Mouse (Mus musculus) megakaryocyte, embryonic 14.5 days (primary cell): ENCODE measurements around the gene Gm20388. TPM values are rescaled to one million over a fixed set of nuclear protein-coding genes. Genes with fewer than 3 reads are reported as not detected.

ENCODE experiments used
- H3K27me3 ChIP-seq: replicated peaks from 2 replicates; pipeline ENCODE3; 2012; ENCODE audit warnings: inconsistent platforms
- H3K36me3 ChIP-seq: replicated peaks from 2 replicates; pipeline ENCODE3; 2012; ENCODE audit warnings: low read length, inconsistent platforms, mixed read lengths
- H3K4me1 ChIP-seq: 2 replicates; pipeline ENCODE4 v1.6.1; 2012; ENCODE audit warnings: inconsistent platforms
- H3K4me3 ChIP-seq: replicated peaks from 2 replicates; pipeline ENCODE3; 2012; ENCODE audit warnings: moderate library complexity, mild to moderate bottlenecking, inconsistent platforms
- H3K9me3 ChIP-seq: 2 replicates; pipeline ENCODE4 v1.6.1; 2012; ENCODE audit warnings: inconsistent platforms
- FLI1 ChIP-seq: IDR thresholded peaks from 2 replicates; pipeline ENCODE4 v1.6.1; 2012; ENCODE audit warnings: low read length, inconsistent platforms, mixed read lengths
- GATA1 ChIP-seq: IDR thresholded peaks from 3 replicates; pipeline ENCODE4 v1.6.1; 2012; ENCODE audit warnings: mixed read lengths, low read length, inconsistent platforms, borderline replicate concordance
- polyA plus RNA-seq: library from polyadenylated mRNA; stranded (reverse); fragments of >175 nt; gene quantifications from 2 replicates; pipeline ENCODE4 v1.2.3, GENCODE M21; 2012; ENCODE audit warnings: low replicate concordance; ENCODE audit not compliant: insufficient read depth

The Gm20388 gene
- polyA plus RNA-seq, 1 experiment, result 111 TPM

DNA sequence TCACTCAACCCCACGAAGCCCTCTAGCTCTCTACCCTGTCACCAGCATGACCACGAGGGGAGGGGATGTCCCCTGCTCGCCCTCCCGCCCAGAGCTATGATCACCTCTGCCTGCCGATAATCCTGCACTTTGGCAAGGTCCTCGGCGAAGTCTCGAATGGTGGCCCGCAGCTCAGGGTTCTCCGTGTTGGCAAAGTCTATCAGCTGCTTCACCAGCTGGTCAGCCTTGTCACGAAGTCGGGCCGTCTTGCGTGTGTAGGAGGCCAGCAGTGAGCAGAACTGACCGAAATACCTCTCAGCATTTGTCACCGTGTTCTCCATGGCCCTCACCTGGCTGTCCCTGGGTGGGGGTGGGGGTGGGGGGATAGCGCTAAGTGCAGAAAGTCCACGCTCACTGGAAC lies 264.0 kb downstream of the Gm20388 start:
- Histone ChIP-seq H3K9me3 (no peaks in the 10 kb centered on the region; the same call in 1 of the 2 replicates), H3K4me3 (no peak overlapping the region), H3K36me3 (no peaks in the 10 kb centered on the region), H3K27me3 (peaks cover 85% of the 10 kb centered on the region), H3K4me1 (peaks cover 33% of the 10 kb centered on the region)
- no peak for TF ChIP-seq FLI1
- TF ChIP-seq GATA1, result no peak

DNA sequence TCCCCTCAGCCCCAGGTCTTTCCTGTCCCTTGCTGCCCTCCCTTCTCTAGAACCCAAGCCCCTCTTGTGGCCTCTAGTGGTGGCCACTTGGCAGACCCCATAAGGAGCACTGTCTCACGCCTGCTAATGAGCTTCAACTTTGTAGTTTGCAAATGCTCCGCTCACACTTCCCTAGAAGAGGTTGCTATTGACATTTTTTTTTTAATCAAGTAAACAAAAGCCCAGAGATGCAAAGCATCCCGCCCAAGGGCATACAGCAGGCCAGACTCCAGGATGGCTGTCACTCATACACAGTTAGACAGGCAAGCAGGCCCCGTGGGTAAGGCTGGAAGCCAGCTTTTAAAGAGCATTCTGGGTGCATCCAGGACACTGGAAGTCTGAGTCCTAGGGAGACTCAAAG lies 266.0 kb downstream of the Gm20388 start:
- TF ChIP-seq GATA1 (no peak), FLI1 (no peak)
- H3K4me1 ChIP-seq, result peaks cover 33% of the 10 kb centered on the region
- peaks cover 79% of the 10 kb centered on the region for H3K27me3 ChIP-seq
- no peaks in the 10 kb centered on the region; the same call in 1 of the 2 replicates for H3K9me3 ChIP-seq
- H3K36me3 ChIP-seq, result no peaks in the 10 kb centered on the region
- H3K4me3 ChIP-seq, result no peak overlapping the region

DNA sequence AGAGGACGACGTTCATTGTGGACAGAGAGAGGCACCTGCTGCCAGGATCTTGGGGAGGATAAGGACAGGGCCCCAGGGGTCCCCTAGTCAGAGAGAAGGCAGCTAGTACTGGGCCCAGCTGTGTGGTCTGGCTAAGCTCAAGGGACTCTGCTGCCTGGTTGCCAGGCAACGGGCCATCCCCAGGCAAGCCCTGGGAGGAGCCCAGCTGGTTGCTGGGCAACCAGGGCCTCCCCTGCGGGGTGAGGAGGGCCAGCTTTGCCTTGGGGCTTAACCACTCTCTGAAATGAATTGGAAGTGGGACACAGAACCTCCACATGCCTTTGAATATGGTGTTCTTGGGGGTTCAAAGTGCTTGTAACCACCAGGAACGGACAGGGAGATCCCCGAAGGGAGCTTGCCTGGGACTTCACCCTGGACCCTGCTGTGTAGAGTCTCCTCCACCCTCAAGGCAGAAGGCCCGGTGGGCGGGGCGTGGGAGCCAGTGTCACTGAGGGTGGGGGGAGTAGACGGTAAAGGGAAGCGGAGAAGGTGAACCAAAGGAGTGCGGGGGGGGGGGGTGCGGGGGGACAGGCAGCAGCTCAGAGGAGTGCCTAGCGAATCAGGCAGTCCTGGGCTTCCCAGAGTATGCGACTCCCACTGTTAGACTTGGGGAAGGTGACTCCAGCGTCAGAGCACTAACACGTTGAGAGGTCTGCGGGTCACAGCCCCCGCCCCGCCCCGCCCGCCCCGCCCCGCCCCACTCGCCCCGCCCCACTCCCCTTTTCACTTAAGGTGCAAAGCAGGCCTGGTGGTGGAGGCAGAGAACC lies 266.9 kb downstream of the Gm20388 start, which contains the start of gene Fam92b:
Fam92b (minus strand) TSS at position 149 of the 806 bp plus-strand sequence.
- peaks cover 33% of the 10 kb centered on the region for H3K4me1 ChIP-seq
- TF ChIP-seq GATA1 (no peak), FLI1 (no peak)
- H3K4me3 ChIP-seq, result no peak within 1 kb of the TSS
- no peaks in the 10 kb centered on the region; the same call in 1 of the 2 replicates for H3K9me3 ChIP-seq
- H3K27me3 ChIP-seq, result peaks cover 80% of the 10 kb centered on the region
- no peaks in the 10 kb centered on the region for H3K36me3 ChIP-seq

DNA sequence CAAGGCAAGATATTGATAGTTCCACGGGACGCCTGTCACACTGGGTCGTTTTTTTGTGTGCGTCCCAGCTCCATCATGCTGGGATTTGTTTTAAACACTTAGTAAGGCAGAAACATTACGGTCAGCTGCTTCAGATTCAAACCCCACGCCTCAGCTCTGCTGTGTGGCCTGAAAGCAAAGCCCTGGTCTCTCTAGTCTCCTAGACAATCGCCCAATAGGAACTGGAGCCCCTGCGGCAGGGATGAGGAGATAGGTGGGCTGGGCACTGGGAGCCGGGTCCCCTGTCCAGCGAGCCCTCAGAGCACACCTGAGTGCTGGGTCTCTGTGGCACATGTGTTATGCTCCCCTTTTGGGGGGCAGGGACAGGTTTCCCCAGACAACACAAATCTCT lies 267.5 kb downstream of the Gm20388 start:
- no peaks in the 10 kb centered on the region for H3K36me3 ChIP-seq
- peaks cover 76% of the 10 kb centered on the region for H3K27me3 ChIP-seq
- H3K4me3 ChIP-seq, result no peak overlapping the region
- TF ChIP-seq FLI1 (no peak), GATA1 (no peak)
- peaks cover 28% of the 10 kb centered on the region for H3K4me1 ChIP-seq
- H3K9me3 ChIP-seq, result no peaks in the 10 kb centered on the region

DNA sequence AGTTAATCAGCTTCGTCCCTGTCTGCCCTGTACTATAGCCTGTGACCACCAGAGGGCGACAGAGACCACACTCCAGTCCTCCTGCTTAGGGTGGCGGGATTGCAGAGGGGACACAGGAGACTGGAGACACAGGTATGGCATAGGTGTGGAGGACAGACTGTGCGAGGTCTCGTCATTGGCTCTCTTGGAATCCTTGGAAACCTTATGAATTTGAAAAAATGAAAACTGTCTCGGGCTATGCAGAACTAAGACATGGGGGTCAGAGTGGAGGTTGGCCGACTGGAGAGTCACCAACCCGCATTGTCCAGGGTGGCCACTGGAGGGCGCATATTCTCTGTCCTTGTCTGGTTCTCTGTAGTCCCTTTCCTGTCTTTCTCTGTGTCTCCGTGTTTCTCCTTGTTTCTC lies 268.4 kb downstream of the Gm20388 start:
- peaks cover 28% of the 10 kb centered on the region for H3K4me1 ChIP-seq
- H3K27me3 ChIP-seq, result peaks cover 75% of the 10 kb centered on the region
- peak overlapping the region; percentile 90 for H3K4me3 ChIP-seq
- TF ChIP-seq GATA1, result no peak
- no peaks in the 10 kb centered on the region for H3K9me3 ChIP-seq
- no peaks in the 10 kb centered on the region for H3K36me3 ChIP-seq

DNA sequence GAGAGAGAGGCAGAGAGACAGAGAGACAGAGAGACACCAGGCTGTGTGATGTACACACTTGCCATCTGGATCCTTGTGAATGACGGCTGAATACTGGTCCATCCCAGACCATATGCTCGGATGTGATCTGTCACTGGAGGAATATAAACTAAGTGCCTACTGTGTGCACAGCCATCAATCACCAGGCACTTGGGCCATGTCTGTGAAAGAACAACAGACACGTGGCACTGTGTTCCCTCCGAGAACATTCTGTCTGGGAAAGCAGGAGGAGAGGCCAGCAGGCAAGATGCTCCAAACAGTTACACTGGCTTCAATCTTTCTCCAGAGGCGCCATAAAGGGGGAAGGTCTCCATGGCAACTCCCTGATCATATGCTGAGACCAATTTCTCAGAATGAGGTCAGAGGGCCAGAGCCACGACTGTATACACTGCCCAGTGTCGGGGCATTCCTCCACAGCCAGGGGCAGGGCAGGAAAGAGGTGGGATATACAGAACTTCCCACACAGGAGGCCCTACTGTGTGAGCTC lies 269.9 kb downstream of the Gm20388 start:
- Histone ChIP-seq H3K4me3 (no peak overlapping the region), H3K27me3 (peaks cover 72% of the 10 kb centered on the region), H3K4me1 (peaks cover 24% of the 10 kb centered on the region), H3K9me3 (no peaks in the 10 kb centered on the region), H3K36me3 (no peaks in the 10 kb centered on the region)
- TF ChIP-seq FLI1 (no peak), GATA1 (no peak)

DNA sequence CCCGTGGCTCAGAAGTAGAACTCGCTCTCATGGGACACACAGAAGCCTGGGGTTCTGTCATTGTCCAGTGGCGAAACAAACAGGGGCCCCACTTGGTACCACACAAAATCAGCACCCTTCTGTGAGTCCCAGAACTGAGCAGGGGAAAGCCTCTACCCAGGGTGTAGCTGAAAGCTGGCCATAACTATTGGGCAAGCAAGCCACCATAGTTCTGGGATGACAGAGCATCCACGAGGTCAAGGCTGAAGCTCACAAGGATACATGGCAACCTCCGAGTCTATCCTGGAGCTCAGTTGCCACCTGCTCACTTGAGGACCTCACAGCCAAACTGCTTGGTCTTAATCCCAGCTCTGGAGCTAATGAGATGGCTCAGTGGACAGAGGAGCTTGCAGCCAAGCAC lies 270.6 kb downstream of the Gm20388 start:
- Histone ChIP-seq H3K4me1 (peaks cover 24% of the 10 kb centered on the region), H3K9me3 (no peaks in the 10 kb centered on the region), H3K27me3 (peaks cover 73% of the 10 kb centered on the region), H3K36me3 (no peaks in the 10 kb centered on the region), H3K4me3 (no peak overlapping the region)
- TF ChIP-seq FLI1 (no peak), GATA1 (no peak)

DNA sequence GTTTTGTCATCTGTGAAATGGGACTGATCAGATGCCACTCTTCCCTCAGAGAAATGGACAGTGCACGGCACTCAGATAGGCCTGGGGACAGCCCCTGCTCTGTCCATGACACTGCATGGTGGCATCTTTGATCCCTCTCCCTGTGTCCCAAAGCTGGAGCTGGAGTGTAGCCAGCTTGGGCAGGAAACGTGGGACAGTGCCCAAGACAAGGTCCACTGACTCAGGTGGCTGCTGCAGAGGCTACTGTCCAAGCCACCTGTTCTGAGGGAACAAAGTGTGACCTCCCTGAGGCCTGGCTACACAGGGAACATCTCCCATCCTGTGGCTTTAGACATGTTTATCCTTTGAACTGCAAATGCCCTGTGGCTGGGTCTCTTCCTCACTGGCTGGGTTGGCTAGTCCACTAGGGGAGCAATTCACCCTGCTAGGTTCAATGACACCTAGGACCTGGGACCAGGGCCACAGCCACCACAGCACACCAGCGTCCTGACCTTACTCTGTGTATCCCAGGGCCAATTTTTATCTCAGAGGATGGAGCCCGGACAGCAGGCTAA lies 271.3 kb downstream of the Gm20388 start:
- no peak overlapping the region for H3K4me3 ChIP-seq
- no peak for TF ChIP-seq FLI1
- no peak for TF ChIP-seq GATA1
- peaks cover 73% of the 10 kb centered on the region for H3K27me3 ChIP-seq
- H3K4me1 ChIP-seq, result peaks cover 24% of the 10 kb centered on the region
- no peaks in the 10 kb centered on the region for H3K36me3 ChIP-seq
- H3K9me3 ChIP-seq, result no peaks in the 10 kb centered on the region

DNA sequence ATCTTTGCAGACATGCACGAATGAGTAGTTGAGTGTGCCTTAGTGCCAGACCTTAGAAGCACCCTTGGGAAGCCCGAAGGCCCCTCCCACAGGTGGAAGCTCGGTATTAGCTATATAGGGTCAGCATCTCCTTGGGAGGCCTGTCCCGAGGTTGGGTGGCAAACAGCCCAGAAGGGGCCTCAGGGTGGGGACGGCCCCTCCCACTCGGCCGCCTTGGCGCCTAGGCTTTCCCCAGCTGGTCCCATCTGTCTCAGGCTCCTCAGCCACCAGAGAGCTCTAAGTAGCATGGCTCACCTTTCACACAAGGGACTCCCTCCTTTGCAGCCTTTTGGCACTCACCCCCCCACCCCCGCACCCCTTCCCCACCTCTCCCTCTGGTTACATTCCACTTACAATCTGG lies 273.7 kb downstream of the Gm20388 start:
- peaks cover 3% of the 10 kb centered on the region for H3K4me1 ChIP-seq
- H3K36me3 ChIP-seq, result no peaks in the 10 kb centered on the region
- peaks cover 75% of the 10 kb centered on the region for H3K27me3 ChIP-seq
- no peak overlapping the region for H3K4me3 ChIP-seq
- no peak for TF ChIP-seq FLI1
- TF ChIP-seq GATA1, result no peak
- no peaks in the 10 kb centered on the region for H3K9me3 ChIP-seq
